Mouse (Mus musculus) ovary, postnatal 14 days (tissue): Measurements from ENCODE around the gene Mapkapk2.

Source experiments
- DNase-seq: peaks from one replicate; pipeline ENCODE4 v3.0.0; 2022; ENCODE audit warnings: low spot score

Gene Mapkapk2

DNA sequence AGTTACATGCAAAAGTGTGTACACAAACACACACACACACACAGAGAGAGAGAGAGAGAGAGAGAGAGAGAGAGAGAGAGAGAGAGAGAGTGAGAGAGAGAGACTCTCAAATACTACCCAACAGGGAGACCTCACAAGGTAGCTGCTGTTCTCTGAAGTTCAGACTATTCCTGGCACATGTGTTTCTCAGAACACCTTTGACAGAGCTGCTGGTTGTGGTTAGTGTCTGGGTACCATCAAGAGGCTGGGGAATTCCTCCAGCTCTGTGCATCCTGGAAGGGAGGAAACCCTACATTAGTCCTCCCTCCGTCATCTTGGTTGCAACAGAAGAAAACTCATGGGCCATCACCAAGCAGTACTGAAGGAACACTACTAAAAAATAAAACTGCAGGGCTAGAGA lies 16.9 kb downstream of the Mapkapk2 start:
- DNase-seq, result no peak

DNA sequence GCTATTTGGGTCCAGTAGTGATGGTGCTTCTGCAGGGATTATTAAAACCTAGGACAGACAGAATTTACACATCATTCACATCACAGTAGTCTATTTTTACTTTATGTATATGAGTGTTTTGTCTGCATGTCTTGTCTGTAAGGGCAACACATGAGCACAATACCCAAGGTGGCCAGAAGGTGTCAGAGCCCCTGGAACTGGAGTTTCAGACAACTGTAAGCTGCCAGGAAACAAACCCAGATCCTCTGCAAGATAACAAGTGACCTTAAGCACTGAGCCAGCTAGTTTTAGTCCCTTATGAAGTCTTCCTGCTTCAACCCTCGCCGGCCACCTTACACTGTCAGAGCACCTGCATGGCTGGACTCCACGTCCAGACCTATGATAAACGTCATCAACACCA lies 17.9 kb downstream of the Mapkapk2 start:
- DNase-seq, result no peak

DNA sequence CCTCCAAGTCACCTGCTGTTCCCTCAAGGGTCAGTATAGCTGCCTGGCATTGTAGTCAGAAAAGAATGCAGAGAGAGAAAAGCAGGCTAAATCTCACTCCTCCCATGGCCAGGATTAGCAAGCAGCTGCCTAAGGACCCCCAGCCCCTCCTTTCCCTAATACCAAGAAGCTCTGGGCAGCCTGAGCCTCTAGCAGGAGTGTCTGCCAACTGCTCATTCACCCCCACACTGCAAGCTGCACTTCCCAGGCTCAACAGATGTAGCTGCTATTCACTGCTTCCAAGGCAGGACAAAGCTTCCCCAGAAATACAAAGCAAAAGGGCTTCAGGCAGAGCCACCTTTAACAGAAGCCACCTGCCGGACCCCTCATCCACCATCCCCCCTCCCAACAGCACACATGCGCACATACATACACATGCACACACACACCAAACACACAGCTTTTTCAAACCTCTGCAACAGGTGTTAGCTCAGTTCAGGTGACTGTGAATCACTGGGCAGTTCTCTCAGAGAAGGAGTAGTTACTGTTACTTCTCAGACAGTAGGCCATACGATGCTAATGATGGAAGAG lies 18.8 kb downstream of the Mapkapk2 start:
- DNase-seq, result no peak

DNA sequence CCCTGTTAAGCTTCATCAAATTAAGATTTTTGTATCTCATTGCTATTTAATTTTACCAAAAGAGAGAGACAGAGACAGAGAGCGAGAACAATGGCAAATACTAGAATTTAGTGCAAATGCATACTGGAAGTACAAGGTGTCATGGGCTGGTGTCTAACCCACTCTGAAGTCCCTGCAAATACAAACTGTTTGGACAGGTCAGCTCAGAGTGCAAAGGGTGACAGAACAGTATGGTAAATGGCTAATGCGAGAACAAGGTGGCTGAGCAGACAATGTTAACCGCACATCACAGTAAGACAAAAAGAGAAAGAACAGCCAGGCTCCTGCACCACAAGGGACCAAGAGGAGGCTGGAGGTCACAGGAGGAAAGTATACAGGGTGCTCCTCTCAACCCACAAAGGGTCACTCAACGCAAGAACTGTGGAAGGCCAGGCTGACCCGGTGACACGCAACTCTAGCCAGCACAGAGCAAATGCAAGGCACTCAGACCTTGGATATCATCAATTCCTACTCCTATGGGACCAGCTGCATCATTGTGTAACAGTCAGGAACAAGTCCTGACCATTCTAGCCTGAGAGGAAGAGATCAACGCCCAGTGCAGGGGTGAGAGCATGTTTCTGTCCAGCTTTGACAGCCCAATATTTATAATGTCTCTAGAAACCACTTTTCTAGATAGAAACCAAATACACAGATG lies 22.4 kb downstream of the Mapkapk2 start:
- no peak for DNase-seq

DNA sequence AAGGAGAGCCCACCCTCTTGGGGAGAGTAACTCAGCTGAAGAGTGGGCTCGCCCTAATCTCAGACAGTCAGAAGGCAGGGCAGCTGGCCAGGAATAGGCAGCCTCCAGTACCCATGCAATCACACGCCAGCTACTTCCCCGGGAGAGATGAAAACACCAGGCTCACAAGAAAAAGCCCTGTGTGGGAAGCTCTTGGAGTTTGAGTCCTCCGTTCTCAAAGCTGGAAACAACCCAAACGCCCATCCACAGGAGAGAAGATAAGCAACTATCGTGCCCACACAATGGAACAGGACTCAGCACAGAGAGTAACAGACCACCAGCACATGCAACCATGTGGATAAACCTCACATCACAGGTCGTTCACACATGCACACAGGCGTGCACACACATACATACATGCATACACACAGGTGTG lies 23.1 kb downstream of the Mapkapk2 start:
- no peak for DNase-seq

DNA sequence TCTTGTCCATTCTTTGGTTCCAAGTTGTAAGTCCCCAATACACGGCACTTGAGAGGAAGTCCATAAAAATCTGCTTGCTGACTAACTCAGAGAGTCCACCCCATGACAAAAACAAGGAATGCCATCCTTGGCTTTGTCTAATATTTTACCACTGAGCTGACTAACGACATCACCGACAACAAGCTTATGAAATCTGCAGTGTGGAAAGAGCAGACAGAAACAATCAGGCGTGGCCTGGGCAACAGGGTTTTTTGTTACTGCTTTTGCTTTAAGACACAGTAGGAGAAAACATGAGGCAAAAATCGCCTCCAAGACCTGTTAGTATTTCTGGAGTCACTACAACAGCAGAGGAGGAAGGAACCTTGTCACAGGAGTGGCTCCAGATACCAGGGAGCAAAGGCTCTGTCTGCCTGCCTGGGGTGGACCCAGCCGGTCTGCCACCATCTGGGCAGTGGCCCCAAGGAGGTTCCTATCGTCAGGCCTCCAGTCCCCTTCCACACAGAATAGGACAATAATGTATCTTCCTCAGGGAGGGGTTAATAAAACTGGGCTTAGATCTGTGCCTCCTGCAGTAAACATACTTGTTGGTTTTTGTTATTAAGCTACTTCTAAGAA lies 25.1 kb downstream of the Mapkapk2 start:
- no peak for DNase-seq

DNA sequence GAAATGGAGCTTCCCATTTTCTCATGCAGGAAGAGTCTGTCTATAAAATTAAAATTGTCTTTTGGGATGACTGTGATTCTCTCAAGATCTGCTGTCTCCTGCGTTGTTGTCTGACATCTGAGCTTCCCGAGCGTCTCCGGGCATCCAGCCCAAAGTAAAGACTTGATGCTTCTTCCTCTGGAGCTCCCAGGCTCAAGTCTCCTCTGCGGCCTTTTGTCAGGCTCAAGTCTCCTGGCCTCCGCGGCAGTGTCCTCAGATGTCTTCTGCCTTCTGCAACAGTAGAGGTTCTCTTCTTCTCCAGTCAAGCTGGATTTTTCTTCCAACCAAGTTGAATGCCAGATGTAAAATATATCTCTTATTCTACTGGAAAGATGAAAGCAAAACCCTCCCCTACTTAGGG lies 28.6 kb downstream of the Mapkapk2 start:
- DNase-seq, result no peak

DNA sequence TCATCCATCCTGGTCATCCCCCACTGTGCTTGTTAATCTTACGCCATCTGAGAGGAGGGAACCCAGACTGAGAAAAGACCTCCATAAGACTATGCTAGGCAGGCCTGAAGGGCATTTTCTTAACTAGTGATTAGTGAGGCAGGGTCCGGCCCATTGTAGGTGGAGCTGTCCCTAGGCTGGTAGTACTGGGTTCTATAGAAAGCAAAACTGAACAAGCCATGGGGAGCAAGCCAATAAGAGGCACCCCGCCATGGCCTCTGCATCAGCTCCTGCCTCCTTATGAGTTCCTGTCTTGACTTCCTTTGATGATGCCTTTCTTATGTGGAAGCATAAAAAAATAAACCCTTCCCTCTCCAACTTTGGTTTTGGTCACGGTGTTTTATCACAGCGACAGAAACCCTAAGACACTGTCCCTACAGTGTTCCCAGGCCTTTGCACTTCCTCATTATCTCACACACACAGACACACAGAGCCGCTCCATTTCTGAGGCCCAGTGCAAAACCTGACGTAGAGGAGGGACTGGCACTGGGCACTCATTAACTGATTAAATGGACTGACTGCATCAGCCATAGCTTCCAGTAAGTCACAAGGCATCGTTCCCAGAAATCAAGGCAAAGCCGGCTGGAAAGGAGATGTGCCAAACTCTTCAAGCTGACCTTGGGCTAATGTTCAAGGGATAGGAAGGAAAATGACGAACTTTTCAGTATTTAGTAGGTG lies 29.5 kb downstream of the Mapkapk2 start:
- no peak for DNase-seq

DNA sequence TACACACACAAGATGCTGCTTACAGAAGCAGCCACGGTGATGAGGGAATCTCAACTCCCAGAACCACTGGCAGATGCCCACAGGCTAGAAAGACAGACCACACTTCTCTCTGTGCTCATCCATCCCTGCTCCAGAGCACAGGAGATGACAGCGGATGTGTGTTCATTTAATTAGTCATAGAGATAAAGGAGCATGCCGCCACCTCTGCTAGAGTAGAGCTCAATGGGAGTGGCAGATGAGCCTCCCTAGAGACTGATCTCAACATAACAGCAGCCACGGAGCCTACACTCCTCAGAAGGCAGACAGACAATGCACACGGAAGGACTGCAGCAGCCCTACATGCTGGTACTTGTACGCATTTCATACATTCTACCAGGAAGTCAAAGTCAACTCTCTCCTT lies 33.4 kb downstream of the Mapkapk2 start:
- DNase-seq, result no peak

DNA sequence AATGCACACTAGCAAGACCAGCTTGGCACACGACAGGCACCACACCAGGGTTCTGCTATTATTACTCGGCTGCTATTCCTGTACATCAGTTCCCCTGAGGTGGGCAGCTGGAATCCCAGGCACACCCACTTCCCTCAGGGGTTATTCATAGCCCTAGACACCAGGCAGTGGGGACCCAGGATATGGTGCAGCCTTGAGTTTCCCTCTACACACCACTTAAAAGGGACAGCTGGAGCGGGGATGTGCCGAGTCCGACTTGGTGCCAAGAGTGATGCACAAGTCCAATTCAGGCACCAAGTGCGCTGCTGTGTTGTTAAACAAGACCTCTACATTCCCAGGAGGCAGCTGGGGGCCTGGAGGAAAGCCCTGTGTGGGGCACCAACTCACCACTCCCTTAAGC lies 34.8 kb downstream of the Mapkapk2 start:
- DNase-seq, result no peak

DNA sequence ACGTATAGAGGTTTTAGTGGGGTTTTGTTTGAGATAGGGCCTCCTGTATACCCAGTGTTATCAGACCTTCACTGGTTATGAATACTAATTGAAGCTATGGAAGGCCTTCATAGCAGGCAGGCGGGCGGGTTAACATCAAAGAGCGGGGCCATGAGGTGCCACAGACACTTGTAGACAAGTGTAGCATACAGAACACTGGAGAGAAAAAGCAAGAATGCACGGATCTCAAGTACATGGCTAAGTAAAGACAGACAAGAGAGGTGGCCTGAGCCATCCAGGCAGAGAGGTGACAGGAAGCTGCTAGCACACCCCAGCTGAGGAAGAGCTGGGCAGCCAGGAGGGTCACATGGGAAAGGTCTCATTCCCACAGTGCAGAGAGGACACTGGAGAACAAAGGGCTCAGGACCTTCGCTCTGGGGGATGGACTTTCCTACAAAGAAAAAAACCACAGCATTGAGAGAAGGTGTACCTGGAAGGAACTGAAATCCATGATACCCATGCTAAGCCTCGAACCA lies 35.8 kb downstream of the Mapkapk2 start:
- no peak for DNase-seq

DNA sequence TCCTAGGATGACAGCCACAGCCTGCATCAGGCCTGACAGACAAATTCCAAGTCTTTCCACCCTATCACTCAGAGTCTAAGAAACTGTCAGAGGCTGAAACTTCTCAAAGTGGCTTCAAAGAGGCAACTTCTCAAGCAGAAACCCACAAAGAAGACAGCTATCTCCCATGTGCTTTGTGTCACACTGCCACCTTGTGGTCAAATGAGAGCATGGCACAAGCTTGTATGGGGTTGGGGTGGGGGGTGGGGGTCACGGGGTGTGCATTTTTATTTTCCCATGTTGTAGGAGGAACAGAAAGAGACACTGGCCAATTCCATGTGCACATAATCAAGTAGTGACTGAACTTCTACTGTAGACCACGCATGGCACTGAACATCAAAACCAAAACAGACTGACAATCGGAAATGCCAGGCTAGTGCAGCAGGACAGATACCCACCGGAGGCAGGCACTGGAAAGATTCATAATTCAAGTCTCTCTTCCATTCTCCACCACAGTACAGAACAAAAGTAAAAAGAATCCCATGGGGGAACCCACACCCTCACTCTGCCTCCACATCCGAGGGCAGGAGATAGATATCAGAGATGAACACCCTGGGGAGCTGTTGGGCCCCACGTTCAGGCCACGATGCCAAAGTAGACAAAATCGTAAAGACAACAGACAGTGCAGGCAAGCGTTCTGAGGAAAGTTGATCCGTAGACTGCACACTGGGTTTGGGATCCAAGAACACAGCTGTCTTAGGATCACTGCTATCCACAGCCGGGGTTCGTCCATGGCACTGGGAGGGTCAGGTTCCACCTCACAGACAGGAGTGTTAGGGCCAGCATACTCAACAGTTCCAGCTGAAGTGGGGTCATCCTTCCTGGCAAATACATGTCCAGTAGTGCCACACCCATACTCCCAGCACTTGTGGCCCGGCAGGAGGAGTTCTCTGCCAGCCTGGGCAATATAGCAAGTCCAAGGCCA lies 37.1 kb downstream of the Mapkapk2 start:
- no peak for DNase-seq

DNA sequence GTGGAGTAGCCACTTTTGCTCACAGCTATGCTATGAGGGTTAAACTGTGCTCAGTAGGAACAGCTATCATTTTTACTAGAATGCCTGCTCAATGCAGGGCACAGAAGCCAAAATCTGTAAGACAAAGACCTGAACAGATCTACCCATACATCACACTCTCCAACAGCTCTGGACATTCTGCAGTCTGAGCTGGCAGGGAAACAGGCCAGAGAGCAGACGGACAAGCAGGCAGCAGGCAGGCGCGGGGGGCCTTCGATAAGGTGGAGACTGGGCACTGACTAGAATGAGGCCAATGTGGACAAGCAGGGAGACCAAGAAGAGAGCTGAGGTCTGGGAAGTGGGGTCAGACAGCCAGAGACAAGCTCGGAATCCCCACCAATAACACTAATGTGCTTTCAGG lies 37.8 kb downstream of the Mapkapk2 start:
- DNase-seq, result no peak

DNA sequence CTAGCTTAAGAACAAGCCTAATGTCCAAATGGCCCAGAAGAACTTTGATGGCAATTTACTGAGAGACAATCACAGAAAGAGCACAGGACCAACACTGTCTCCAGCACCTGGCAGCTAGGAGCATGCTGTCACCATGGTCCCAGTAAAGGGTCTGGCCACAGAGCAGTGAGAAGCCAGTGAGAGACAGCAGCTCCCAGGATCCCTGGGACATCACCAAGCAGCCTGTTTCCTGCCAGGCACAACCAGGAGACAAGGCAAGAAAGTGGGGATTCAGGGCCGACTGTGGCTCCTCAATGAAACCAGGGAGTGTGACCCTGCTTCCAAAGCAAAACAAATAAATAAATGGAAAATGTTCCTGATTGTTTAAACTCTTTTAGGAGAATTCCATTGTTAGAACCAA lies 38.2 kb downstream of the Mapkapk2 start:
- DNase-seq, result no peak

DNA sequence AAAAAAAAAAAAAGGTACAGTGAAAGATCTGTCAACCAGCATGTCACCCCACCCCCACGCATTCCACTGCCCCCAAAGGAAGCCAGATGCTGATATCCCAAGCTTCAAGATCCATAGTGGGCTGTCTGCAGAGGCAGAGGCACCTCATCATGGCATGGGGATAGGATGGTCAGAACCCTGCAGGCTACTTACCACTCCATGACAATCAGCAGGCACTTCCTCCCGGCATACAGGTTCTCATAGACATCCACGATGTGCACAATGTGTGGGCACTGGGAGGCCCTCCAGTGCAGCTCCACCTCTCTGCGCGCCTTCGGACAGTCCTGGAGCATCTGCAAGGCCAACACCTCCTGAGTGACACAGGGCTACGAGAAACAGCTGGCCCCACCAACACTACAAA lies 39.2 kb downstream of the Mapkapk2 start:
- no peak for DNase-seq

DNA sequence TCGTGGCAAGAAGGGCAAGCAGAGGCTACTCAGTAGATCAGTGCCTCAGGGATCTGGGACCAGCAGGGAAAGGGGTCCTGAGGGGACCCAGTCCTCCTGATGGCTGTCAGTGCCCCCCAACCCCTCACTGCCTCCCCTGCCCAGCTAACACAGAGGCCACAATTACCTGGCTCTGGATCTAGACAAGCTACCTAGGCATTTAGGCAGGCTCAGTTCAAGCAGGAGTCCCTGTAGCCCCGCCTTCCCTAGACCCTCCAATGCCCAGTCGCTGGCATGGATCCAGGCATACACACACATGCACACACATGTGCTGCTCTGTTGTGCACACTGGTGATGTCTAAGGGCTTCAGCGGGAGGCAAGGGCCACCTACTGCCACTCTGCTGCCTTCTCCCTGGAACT lies 43.4 kb downstream of the Mapkapk2 start:
- DNase-seq, result no peak

DNA sequence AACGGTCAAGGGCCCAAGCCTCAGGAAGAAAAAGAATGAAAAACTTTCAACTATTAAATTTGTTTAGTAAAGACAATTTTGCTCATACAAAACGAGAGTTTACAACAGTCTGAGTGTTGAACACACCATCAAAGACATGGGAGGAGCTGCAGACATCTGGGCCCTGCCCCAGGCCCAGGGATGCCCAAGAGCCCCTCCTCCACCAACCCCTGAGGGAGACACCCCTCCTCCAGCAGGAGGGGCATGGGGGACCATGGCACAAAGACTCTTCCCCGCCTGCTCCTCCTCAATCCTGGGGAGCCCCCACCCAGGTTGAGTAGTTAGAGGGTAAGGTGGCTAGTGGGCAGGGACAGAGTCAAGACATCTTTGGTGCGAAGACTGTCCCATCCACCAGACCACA lies 44.0 kb downstream of the Mapkapk2 start:
- no peak for DNase-seq

DNA sequence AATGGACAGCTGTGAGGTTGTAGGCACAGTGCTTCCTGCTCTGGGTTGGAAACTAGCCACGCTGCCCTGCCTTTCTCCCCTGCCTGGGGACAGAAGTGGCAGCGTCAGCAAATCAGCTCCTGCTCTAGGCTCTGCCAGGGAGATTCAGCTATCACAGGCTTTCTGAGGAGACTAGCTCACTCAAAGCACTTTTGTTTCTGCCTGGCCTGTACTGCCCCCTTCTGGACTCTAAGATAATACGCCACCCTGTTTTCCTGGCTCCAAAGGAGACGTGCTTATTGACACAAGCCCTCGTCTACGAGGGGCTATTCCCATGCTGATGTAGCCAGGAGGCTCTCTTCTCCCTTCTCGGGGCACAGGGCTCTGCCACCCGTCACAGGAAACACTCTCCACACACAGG lies 44.4 kb downstream of the Mapkapk2 start:
- peak; percentile 60 for DNase-seq

DNA sequence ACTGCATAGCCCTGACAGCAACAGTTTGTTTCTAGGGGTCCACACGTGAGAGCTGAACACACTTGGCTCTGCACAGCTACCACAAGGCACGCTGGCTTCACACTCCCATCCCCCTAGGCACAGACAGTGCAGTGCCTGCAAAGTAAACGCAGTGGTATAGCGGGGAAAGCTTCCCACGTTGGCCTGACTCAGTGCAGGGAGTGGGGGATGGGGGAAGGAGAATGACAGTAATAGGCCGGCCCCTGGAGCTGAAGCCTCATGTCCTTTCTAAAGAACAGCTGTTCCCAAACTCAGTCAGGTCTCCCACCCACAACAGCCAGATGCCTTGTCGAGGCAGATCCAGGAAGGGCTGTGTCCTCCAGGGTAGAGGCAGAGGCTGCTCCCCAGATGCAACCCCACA lies 46.6 kb downstream of the Mapkapk2 start:
- DNase-seq, result no peak

DNA sequence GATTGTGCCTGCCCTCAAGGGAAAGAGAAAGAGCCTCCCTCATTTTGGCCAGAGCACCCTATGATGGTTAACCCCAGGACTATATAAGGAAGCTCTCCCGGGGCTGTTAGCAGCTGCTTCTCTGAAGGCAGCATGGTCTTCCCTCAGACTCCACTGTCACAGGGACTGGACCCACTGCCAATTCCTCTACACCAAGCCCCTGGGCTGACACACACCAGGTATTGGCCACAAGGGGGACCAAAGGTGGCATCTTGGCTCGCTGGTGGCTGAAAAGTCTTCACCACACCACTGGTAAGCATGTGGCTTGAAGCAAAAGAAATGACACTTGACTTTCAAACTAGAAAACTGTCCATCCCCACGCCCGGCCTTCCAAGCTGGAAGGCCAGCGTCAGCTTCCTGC lies 47.0 kb downstream of the Mapkapk2 start:
- DNase-seq, result no peak

DNA sequence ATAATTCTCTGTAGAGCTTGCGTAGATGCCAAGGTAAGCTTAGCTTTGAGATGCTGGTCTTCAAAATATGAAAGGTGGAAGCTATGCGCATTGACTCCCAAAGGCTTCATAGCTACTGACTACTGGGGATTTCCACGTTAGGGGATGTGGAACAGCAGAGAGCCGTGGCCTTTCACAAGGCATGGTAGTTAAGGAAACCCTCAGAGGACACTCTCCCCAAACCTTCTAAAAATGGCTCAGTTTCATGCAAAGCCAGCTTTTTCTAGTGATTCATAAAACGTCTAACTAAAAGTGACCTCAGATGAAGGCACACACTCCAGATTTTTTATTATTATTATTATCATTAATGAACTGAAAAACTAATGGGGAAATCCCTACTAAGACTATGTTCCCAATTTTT lies 47.6 kb downstream of the Mapkapk2 start:
- no peak for DNase-seq

DNA sequence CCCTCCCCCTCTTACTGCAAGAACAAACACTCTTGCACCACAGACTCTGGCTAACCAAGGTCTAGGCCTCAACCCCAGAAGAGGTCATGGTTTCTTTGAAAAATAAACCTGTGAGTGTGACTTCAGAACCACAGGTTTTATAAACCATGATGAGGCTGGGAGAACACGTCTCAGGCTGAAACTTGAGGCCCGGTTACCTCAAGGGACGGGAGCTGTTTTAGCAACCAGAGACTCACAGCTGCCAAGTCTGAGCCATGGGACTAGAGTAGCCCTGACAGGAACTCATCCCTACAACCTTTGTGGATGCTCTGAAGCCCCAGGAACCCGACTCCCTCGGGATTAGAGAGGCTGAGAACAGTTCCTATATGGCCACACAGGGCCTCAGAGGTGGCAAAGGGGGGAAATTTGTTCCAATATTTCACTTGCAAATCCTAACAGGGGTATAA lies 48.2 kb downstream of the Mapkapk2 start:
- no peak for DNase-seq
